Mouse (Mus musculus) hindbrain, embryonic 16.5 days (tissue): ENCODE results near the gene Gm45716. TPM values are rescaled to one million over a fixed set of nuclear protein-coding genes. Genes with fewer than 3 reads are reported as not detected.

Experiments
- ATAC-seq: fragments of 200-750 bp; cut with Nextera tagmentation; 2 replicates; pipeline ENCODE4 v1.8.0; 2017; ENCODE audit warnings: moderate TSS enrichment, moderate library complexity
- H3K27ac ChIP-seq: fragments of 300-500 bp; sonication (generic); 2 replicates; pipeline ENCODE4 v1.5.1; 2014; ENCODE audit warnings: low read depth, mild to moderate bottlenecking, control low read depth, low read length, moderate library complexity
- H3K27me3 ChIP-seq: fragments of 300-500 bp; sonication (generic); replicated peaks from 2 replicates; pipeline ENCODE4 v1.6.1; 2014; ENCODE audit warnings: low read length; ENCODE audit not compliant: control insufficient read depth, insufficient read depth
- H3K36me3 ChIP-seq: fragments of 300-500 bp; sonication (generic); 2 replicates; pipeline ENCODE4 v1.6.1; 2014; ENCODE audit warnings: mild to moderate bottlenecking, low read length, moderate library complexity, mixed read lengths; ENCODE audit not compliant: control insufficient read depth, insufficient read depth
- H3K4me1 ChIP-seq: fragments of 300-500 bp; sonication (generic); 2 replicates; pipeline ENCODE4 v1.6.1; 2014; ENCODE audit warnings: low read depth, low read length; ENCODE audit not compliant: control insufficient read depth, insufficient read depth
- H3K4me2 ChIP-seq: fragments of 300-500 bp; sonication (generic); 2 replicates; pipeline ENCODE4 v1.6.1; 2014; ENCODE audit warnings: mild to moderate bottlenecking, low read length, control low read depth, moderate library complexity
- H3K4me3 ChIP-seq: fragments of 300-500 bp; sonication (generic); 2 replicates; pipeline ENCODE4 v1.5.1; 2014; ENCODE audit warnings: mild to moderate bottlenecking, low read length, control low read depth, moderate library complexity
- H3K9ac ChIP-seq: fragments of 300-500 bp; sonication (generic); 2 replicates; pipeline ENCODE4 v1.6.1; 2014; ENCODE audit warnings: low read depth, mild to moderate bottlenecking, control low read depth, low read length, moderate library complexity
- H3K9me3 ChIP-seq: fragments of 300-500 bp; sonication (generic); 2 replicates; pipeline ENCODE4 v1.6.1; 2014; ENCODE audit warnings: mild to moderate bottlenecking, low read length, moderate library complexity; ENCODE audit not compliant: control insufficient read depth
- WGBS: fragments of 180-500 bp; shearing (Covaris S2); extraction: QIAGEN DNeasy Blood & Tissue Kit; methylation state at CpG from one replicate; pipeline ENCODE4 v1.1.7; 2014; 5-methylcytosine and 5-hydroxymethylcytosine counted together
- polyA plus RNA-seq: library from polyadenylated mRNA; unstranded; fragments of >200 nt; fragmentation: Nextera tagmentation; extraction: Ambion mirVana; gene quantifications from 2 replicates; pipeline ENCODE4 v1.2.1, GENCODE M21; 2015

Gm45716 gene
- polyA plus RNA-seq, 1 experiment from 2014 or later = 19.1 TPM

GRCm38 (mm10) chr11:90195756-90196520 is 8.5 kb downstream of the Gm45716 start:
- H3K9ac ChIP-seq = no peak overlapping the region
- H3K4me2 ChIP-seq = no peak overlapping the region
- no peak for ATAC-seq

GRCm38 (mm10) chr11:90196521-90197215 is 9.2 kb downstream of the Gm45716 start:
- Histone ChIP-seq H3K36me3 (no peaks in the 10 kb centered on the region), H3K4me2 (no peak overlapping the region), H3K27ac (no peak overlapping the region), H3K4me3 (no peak overlapping the region), H3K9ac (no peak overlapping the region), H3K4me1 (no peaks in the 10 kb centered on the region), H3K9me3 (no peaks in the 10 kb centered on the region), H3K27me3 (no peaks in the 10 kb centered on the region)
- 85% methylated on average over 12 of the region's 12 CpGs for WGBS
- no peak for ATAC-seq

More at GRCm38 (mm10) chr11:90195756-90196520, 8.5 kb downstream of the Gm45716 start:
- Histone ChIP-seq H3K9me3 (no peaks in the 10 kb centered on the region), H3K27ac (no peak overlapping the region), H3K36me3 (no peaks in the 10 kb centered on the region), H3K27me3 (no peaks in the 10 kb centered on the region), H3K4me3 (no peak overlapping the region), H3K4me1 (no peaks in the 10 kb centered on the region)
- WGBS = 69% methylated on average over 11 of the region's 11 CpGs

GRCm38 (mm10) chr11:90198048-90198447 is 10.6 kb downstream of the Gm45716 start:
- H3K4me2 ChIP-seq = no peak overlapping the region
- no peak overlapping the region for H3K9ac ChIP-seq
- H3K4me1 ChIP-seq = no peaks in the 10 kb centered on the region
- H3K9me3 ChIP-seq = no peaks in the 10 kb centered on the region
- no peaks in the 10 kb centered on the region for H3K27me3 ChIP-seq
- 39% methylated on average over 5 of the region's 5 CpGs for WGBS
- H3K36me3 ChIP-seq = no peaks in the 10 kb centered on the region
- no peak overlapping the region for H3K4me3 ChIP-seq
- ATAC-seq = no peak
- no peak overlapping the region for H3K27ac ChIP-seq

GRCm38 (mm10) chr11:90200826-90201225 is 13.3 kb downstream of the Gm45716 start:
- Histone ChIP-seq H3K9me3 (no peaks in the 10 kb centered on the region), H3K4me1 (no peaks in the 10 kb centered on the region), H3K36me3 (no peaks in the 10 kb centered on the region), H3K9ac (no peak overlapping the region), H3K4me3 (no peak overlapping the region), H3K27me3 (no peaks in the 10 kb centered on the region), H3K4me2 (no peak overlapping the region), H3K27ac (no peak overlapping the region)
- 88% methylated on average over 2 of the region's 2 CpGs for WGBS
- no peak for ATAC-seq

GRCm38 (mm10) chr11:90214246-90214645 is 26.8 kb downstream of the Gm45716 start:
- ATAC-seq = no peak
- no peak overlapping the region for H3K27ac ChIP-seq
- H3K4me2 ChIP-seq = no peak overlapping the region
- H3K9me3 ChIP-seq = no peaks in the 10 kb centered on the region
- H3K9ac ChIP-seq = no peak overlapping the region
- no peaks in the 10 kb centered on the region for H3K4me1 ChIP-seq
- H3K36me3 ChIP-seq = no peaks in the 10 kb centered on the region
- H3K4me3 ChIP-seq = no peak overlapping the region
- H3K27me3 ChIP-seq = no peaks in the 10 kb centered on the region
- 48% methylated on average over 7 of the region's 7 CpGs for WGBS

GRCm38 (mm10) chr11:90220022-90220645 is 32.7 kb downstream of the Gm45716 start:
- Histone ChIP-seq H3K36me3 (no peaks in the 10 kb centered on the region), H3K9me3 (no peaks in the 10 kb centered on the region), H3K4me3 (no peak overlapping the region), H3K27me3 (no peaks in the 10 kb centered on the region), H3K9ac (no peak overlapping the region), H3K4me2 (no peak overlapping the region), H3K4me1 (no peaks in the 10 kb centered on the region), H3K27ac (no peak overlapping the region)
- WGBS = 83% methylated on average over 6 of the region's 6 CpGs
- ATAC-seq = no peak

- Histone ChIP-seq H3K4me2 (no peak overlapping the region), H3K4me1 (no peaks in the 10 kb centered on the region), H3K27ac (no peak overlapping the region), H3K4me3 (no peak overlapping the region), H3K9ac (no peak overlapping the region), H3K36me3 (no peaks in the 10 kb centered on the region), H3K27me3 (no peaks in the 10 kb centered on the region), H3K9me3 (no peaks in the 10 kb centered on the region)
- no peak for ATAC-seq
- 30% methylated on average over 2 of the region's 2 CpGs for WGBS
Measured at GRCm38 (mm10) chr11:90220750-90221149, 33.3 kb downstream of the Gm45716 start.

- Histone ChIP-seq H3K4me2 (no peak overlapping the region), H3K27ac (no peak overlapping the region), H3K4me1 (no peaks in the 10 kb centered on the region), H3K27me3 (no peaks in the 10 kb centered on the region), H3K4me3 (no peak overlapping the region), H3K9ac (no peak overlapping the region), H3K9me3 (no peaks in the 10 kb centered on the region), H3K36me3 (no peaks in the 10 kb centered on the region)
- ATAC-seq = no peak
- 83% methylated on average over 11 of the region's 11 CpGs for WGBS
Measured at GRCm38 (mm10) chr11:90224914-90225470, 37.5 kb downstream of the Gm45716 start.
